Mouse (Mus musculus) c-Kit-positive CD71-positive TER-119-positive erythroid progenitor cells, embryonic 14.5 days (primary cell): Measurements from ENCODE around the gene Abi2.
A peak's percentile ranks its signal among the peaks of the same experiment; 100 is the strongest.
"Not testable (repeated sequence)": the region's sequence is repeated elsewhere in the genome, so short reads cannot be mapped to it uniquely, and the experiment has no call there.

ENCODE experiments used
- DNase-seq: peaks from one replicate; pipeline ENCODE4 v3.0.0-alpha.2; 2013; ENCODE audit warnings: low spot score

Gene Abi2

DNA sequence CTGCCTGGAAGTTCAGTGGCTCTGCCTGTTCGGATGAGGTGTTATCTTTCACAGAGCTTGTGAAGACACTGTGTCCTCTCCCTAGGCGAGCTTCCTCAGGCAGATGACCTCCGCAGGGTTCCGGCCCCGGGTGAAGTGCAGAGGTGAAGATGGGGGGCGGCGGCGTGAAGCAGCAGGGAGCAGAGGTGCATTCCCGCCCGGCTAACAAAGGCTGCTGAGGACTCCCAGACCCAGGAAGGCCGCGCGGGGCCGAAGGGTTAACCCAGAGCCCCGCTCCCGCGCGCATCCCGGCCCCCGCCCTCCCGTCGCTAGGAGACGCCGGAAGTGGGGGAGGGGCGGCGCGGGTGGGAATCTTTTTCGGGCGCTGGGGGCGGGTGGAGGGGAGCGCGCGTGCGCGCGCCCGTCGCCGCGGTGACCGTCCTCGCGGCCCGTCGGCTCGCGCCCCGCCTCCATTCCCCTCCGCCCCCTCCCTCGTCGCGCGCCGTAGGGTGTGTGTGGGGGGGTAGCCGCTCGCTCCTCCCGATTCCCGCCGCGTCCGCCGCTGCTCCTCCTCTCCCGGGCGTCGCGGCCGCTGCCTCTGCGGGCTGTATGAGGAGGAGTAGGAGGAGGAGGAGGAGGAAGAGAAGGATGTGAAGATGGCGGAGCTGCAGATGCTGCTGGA is at the start of gene Abi2:
TSS of gene Abi2 (plus strand) at position 452 of the 661 bp plus-strand sequence.
- peak; percentile 67 for DNase-seq

DNA sequence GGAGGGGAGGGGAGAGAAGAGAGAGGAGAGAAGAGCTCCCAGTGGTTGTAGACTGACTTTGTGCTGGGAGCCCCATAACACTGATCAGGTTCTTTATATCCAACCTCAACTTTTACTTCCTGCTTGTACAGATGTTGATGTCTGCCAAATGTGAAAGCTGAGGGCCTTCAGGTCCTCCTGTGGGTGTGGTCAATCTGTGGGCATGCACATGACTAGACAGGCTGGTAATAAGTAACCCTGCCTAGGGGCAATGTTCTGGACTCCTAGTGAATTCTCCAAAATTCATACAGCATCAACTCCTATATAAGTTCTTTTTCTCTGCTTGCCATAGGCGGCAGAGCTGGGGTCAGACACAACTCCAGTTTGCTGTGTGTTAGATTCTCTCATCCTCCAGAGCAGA is 47.8 kb upstream of the Abi2 start:
- DNase-seq, result no peak

DNA sequence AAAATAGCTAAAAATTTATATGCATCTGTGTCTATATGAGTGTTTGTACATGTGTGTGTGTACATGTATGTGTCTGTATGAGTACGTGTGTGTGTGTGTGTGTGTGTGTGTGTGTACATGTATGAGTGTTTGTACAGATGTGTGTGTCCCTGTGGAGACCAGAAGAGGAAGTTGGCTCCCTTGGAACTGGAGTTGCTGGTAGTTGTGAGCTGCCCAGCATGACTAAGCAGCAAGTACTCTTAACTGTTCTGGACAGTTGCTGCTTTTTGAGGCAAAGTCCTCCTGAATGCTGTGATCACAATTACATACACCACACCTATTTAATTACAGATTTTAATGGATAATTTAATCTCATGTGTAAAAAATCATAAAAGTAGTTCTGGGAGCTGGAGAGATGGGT is 32.9 kb upstream of the Abi2 start:
- no peak for DNase-seq

DNA sequence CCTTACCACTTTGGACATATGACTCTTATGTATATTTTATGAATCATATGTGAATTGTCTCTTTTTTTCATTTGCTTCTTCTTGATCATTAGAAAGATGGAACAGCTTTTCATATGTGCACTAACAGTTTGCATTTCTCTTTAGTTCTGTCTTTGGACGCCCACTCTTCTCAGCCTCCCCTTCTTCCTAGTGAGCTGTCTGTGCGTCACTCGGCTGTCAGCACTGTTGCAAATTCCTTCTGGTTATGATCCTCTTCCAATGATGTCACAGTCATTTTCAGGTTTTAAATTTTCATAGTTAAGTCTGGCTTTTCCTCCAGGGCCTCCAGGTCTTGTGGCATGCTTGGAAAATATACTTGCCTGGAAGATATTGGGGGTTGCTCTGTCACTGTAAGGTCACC is 27.5 kb upstream of the Abi2 start:
- DNase-seq, result no peak

DNA sequence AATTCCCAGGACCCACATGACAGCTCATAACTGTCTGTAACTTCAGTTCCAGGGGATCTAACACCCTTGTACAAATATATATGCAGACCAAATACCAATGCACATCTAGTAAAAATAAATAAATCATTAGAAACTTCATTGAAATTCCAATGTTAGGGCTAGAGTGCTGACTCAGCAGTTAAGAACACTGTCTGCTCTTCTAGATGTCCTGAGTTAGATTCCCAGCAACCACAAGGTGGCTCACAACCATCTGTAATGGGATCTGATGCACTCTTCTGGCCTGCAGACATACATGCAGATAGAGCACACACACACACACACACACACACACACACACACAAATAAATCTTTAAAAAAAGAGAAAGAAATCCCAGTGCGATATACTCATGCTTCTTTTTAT is 4.6 kb upstream of the Abi2 start:
- no peak for DNase-seq

DNA sequence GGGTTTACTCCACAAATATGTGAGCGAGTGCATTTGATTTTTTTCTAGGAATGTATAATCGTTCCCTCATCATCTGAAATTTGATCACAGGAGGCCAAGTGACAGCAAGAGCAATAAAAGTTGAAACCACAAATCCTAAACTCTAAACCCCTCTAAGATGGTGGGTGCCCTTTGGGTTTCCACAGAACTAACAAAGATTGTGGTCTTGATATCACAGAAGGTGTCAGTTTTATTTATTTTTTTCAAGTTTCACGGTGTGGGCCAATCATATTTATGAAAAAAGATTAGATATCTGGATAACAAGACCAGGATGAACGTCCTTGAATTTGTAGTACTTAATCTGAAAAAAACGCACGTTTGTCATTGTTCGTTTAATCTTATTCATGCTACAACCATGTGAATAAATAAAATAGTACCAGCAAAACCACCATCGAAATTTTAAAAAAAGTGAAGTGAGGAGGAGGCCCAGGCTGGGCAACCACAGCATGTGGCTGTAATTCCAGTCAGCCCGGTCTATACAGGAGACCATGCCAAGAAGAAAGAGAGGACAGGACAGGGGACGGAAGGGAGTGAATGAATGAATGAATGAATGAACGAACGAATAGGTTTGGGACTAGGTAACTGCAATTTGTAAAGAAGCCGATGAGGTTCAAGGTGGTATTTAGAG is 785 bp upstream of the Abi2 start:
- DNase-seq, result no peak

DNA sequence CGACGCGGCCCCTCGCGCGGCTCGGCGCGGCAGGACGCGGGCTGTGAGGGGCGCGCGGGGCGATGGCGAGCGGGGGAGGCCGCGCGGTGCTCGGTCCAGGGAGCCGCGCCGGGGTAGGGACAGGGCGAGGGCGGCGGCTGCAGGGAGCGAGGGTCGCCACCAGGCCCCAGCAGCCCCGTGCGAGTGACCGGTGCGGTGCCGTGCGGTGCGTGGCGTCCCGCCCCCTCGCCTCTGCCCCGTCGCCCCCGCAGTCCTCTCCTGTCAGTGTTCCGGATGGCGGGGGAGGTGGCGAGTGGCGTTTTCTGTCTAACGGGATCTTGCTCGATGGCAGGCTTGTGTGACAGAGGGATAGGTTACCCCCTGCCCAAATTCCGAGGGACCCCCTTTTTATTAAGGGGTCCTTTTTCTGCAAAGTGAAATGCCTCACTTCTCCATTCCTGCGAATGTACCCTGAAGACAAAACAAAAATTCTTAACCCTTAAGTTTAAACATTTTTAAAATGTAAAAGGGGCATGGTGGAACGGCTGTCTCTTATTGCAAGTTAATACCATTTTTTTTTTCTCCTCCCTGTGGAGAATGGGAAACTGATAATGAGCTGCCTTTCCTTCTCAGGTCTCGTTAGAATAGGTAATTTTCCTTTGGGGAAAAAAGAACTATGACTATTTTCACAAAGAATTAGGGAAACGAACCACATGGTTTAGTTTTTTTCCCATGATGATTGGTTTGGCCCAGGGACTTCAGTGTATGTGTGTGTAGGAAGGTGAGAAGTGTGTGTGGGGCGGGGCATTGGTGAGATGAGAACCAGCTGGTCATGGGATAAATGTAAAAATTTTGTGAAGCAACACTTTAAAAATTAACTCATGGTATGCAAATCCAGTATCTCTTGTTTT is 754 bp downstream of the Abi2 start:
- peak; percentile 29 for DNase-seq

DNA sequence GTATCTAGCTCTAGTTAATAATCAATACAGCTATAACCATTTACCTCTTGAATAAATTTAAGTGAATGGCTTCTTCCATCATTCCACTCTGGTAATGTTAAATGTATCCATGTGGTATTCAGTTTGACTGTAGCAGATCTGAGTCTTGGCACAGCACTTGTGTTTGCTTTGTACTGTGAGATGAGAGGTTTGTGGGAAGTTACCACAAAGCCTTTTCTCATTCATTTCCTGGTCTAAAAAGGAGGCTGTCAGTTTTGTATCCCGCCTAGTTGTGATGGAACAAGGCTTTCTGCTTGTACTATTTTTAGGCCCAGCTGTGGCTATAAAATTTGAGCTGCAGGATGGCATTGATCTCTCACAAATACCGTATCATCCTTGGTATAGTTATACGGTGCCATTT is 7.3 kb downstream of the Abi2 start:
- no peak for DNase-seq

DNA sequence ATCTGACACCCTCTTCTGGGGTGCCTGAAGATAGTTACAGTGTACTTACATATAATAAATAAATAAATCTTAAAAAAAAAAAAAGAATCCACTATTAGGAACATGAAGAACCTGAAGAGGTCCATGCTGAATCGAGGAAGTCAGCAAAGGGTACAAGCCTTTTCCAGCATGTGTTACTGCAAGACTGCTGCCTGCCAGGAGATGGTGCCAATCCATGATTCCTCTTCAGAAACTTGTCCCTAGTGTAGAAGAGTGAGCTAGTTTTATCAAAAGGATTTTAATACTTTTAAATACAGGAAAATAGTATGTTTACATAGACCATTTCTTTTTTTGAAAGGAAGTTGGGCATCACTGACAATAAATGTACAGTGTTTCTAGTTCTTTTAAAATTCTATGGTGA is 14.5 kb downstream of the Abi2 start:
- DNase-seq, result no peak

DNA sequence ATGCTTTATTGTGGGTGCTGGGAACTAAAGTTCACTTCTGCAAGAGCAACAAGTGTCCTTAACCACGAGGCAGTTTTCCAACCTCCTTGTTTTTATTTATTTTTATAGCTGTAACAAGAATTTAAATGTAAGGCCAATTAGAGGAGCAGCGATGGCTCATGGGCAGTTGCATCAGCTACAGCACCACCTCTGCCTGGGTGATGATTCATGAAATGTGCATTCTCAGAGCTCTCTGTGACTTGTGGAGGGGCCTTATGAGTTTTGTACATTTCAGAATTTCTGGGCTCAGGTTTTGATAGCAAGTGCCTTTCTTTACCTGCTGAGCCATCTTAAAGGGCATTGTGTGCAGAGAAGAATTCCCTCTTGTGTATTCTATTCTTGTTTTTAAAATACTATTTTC is 18.9 kb downstream of the Abi2 start:
- no peak for DNase-seq

DNA sequence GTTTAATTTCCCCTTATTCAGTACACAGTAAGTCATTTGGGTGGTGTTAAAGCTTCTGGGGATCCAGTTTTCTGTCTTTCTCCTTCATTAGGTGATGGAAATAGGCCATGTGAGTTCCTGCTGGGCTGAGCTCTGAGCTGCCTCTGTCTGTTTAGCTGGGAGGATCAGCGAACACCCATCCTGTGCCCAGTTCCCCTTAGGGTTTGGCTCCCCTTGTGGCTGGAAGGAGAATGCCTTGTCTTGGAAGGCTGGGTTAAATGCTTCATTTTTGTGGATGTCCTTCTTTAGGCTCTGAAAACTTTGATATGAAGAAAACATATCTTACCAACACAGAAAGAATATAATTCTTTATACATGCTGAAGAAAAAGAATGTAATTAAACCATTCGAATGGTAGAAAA is 19.5 kb downstream of the Abi2 start:
- peak; percentile 30 for DNase-seq

DNA sequence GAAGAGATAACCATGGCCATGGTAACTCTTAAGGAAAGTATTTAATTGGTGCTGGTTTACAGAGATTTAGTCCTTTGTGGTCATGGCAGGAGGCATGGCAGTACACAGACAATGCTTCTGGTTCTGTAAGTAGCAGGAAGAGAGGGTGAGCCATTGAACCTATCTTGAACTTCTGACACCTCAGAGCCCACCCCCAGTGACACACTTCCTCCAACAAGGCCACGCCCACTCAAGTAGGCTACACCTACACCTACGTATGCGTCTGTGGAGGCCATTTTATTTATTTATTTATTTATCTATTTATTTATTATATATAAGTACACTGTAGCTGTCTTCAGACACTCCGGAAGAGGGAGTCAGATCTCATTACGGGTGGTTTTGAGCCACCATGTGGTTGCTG is 22.1 kb downstream of the Abi2 start:
- DNase-seq, result no peak

DNA sequence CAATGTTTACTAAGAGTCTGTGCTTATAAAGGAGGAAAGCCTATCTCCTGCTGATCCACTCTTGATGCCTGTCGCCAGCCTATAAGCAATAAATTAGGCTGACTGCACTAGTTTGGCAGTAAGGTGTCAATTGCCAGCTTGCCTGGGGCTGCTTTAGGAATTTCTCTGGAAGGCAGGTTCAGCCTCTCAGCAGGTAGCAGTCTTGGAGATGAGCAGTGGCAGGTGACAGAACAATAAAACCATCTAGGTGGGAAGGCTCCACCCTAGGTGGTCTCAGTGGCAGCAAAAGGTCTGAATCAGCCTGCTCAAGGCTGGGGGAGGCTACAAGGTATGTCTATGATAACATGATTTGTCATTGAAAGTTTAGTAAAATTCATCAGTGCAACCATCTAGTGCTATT is 23.1 kb downstream of the Abi2 start:
- no peak for DNase-seq

DNA sequence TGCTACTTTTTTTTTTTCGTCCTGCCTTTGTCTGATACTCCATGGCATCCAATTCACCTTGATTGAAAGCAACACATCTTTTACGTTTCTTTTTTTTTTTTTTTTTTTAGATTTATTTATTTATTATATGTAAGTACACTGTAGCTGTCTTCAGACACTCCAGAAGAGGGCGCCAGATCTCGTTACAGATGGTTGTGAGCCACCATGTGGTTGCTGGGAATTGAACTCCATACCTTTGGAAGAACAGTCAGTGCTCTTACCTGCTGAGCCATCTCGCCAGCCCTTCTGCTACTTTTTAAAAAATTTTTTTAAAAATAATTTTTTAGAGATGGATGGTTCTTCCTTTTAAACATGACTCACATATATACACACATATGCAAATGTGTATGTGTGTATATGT is 32.0 kb downstream of the Abi2 start:
- not testable (repeated sequence) for DNase-seq

DNA sequence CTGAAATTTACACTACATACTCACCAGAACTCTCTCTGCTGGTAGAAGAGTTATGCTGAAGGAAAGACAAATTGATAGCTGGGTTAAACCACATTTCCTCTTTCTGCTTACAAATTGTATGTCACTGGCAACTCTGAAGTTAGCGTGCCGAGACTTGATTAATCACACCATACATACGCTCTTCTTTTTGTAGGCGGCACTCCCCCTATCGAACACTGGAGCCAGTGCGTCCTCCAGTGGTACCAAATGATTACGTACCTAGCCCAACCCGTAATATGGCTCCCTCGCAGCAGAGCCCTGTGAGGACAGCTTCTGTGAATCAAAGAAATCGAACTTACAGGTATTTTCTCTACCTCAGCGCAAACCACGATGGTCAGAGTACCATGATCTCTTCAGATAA is 37.6 kb downstream of the Abi2 start:
- peak; percentile 23 for DNase-seq

DNA sequence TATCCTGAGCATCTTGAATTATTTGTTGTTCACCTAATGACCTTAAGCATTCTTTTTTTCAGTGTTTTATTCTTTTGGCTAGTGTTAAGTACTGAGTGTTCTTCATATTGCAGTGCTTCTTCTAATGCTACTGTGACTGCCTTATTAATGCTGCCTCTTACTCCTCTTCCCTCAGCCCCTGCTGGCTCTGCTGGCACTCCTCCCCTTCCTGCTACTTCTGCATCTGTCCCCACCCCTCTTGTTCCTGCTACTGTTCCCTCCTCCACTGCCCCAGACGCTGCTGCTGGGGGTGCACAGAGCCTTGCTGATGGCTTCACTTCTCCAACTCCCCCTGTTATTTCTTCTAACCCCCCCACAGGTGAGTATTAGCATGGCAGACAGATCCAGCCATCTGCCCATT is 40.5 kb downstream of the Abi2 start:
- DNase-seq, result no peak

DNA sequence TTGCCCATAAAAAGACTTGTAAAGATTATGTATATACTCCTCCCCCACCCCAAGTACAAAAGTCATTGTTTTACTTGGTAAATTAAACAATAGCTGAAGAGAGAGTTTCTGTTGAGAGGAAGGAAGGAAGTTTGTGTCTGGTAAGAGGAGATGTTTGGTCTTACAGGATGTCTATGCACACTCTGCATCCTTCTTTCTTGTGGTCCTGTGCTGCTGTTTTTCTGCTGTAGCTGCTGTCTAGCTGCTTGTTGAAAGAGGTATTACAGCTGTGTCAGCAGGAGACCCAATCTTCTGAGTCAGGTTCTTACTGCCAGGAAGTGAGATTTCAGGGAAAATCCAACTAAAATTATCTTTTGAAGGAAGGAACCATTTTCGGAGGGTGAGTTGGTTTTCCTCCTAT is 51.2 kb downstream of the Abi2 start:
- DNase-seq, result no peak

DNA sequence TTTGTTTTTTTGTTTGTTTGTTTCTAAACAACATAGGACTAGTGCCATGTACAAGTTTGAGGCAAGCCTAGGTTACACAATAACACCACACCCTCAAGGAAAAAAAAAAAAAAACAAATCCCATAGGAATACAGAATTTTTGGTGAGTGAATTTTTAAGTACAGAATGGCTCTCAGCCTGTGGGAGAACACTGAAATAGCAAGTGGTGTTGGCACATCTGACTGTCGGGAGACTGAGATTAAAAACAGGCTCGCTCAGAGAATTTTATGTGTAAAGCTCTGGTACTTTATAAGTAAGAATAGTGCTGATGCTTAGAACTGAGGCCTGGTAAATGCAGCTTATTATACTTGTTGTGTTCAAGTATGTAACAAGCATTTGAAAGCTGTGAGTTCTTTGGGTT is 60.1 kb downstream of the Abi2 start:
- DNase-seq, result no peak

DNA sequence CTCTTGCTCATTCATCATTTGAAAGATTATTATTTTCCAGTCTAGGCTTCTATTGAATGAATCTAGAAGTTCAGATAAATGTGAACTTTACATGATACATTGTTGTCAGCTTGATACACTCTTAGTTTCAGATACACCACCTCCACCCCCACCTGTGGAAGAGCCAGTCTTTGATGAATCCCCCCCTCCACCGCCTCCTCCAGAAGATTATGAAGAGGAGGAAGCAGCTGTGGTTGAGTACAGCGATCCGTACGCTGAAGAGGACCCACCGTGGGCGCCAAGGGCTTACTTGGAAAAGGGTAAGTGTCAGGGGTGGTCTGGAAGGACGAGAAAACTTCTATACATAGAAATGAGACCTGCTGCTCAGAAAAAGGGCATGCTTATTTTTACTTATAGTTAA is 61.1 kb downstream of the Abi2 start:
- DNase-seq, result no peak

DNA sequence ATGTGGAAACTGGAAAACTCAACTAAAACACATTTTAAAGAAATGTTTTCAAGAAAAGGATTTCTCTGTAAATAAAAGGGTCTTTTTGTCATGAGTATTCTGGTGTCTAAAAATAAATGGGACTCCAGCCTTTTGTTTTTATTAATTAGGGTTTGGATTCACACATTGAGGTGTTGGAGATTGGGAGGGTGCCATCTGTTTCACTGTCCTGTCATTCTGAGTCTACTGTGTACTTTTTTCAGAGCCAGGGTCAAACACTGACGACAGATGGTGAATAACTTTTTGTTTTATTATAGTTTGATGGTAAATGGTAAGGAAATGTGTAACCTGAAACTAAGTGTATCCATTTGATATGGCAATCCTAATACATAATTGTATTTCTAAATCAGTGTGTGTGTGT is 72.1 kb downstream of the Abi2 start:
- no peak for DNase-seq

DNA sequence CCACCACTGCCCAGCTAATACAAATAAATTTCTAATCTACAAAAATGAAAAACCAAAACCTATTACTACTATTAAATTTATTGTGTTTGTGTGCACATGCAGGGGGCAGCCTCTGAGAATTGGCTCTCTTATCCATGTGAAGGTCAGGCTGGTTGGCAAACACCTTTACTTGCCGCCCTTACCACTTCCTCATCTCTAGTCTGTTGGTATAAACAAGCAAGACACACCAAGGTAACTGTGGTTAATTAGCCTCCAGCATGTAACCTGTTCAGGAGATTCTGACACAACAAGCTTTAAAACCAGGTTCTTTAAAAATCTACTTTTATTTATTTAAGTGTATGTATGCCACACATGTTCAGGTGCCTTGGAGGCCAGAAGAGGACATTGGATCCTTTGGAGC is 73.5 kb downstream of the Abi2 start:
- no peak for DNase-seq

DNA sequence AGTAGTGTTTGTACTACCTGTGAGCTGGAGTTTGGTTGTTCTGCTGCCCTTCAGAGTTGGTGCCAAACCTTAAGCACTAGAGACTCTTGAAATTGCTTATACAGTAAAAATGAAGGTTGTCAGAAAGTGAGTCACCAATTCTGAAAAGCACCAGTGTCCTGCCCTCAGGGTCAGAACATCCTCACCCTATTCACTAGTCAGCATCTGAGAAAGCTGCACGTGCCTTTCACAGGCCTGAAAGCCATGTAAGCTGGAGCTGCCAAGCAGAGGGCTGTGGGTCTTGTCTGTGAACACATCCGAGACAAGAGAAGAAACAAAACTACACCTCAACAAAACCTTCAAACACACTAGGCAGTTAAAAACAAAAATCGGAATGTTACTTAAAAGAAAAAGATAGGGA is 76.2 kb downstream of the Abi2 start:
- no peak for DNase-seq

DNA sequence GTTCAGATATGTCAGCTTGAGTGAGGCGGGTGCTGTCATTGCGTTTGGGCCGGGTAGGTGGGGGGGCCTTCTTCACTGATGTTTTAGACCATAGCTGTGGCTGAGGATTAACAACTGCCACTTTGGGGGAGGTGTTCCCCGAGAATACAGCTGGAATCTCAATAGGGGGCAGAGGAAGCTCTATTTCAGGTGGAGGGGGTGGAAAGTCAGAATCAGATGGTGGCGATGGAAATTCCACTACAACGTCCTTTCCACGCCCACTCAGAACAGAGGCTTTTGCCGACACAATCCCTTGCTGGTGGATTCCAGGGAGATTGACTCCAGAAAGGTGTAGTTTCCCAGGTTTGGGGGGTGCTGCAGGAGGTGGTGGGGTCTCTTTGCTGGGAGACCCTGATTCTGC is 79.2 kb downstream of the Abi2 start:
- DNase-seq, result no peak
